Mouse (Mus musculus): Measurements from ENCODE around the gene Sept10. TPM values are rescaled to one million over a fixed set of nuclear protein-coding genes. Genes with fewer than 3 reads are reported as not detected.

Sept10 gene
- 114 TPM for polyA plus RNA-seq (2014; fragmentation: Illumina TruSeq; extraction: RNeasy Lipid Tissue Mini Kit (QIAGEN cat#74804); ENCODE audit: low read depth, low replicate concordance)

GRCm38 (mm10) chr10:59221473-59222270 lies at the start of gene Sept10, which contains the start of gene Sowahc:
Sept10 (minus strand) TSS chr10:59221847.
Sowahc (plus strand) TSS chr10:59221953.

Other genes with a start within 250 kb of the Sept10 start
- gene Sowahc, start 106 bp upstream of the Sept10 start, polyA plus RNA-seq (2014; fragmentation: Illumina TruSeq; extraction: RNeasy Lipid Tissue Mini Kit (QIAGEN cat#74804); ENCODE audit: low read depth, low replicate concordance) = 121 TPM
- 59.5 TPM for gene P4ha1, start 101.4 kb upstream of the Sept10 start, polyA plus RNA-seq (2014; fragmentation: Illumina TruSeq; extraction: RNeasy Lipid Tissue Mini Kit (QIAGEN cat#74804); ENCODE audit: low read depth, low replicate concordance)
- gene Gm10273, start 173.8 kb upstream of the Sept10 start, polyA plus RNA-seq (2014; fragmentation: Illumina TruSeq; extraction: RNeasy Lipid Tissue Mini Kit (QIAGEN cat#74804); ENCODE audit: low read depth, low replicate concordance) = 5.1 TPM
- gene Pla2g12b, start 181.8 kb upstream of the Sept10 start, polyA plus RNA-seq (2014; fragmentation: Illumina TruSeq; extraction: RNeasy Lipid Tissue Mini Kit (QIAGEN cat#74804); ENCODE audit: low read depth, low replicate concordance) = not detected
- 6.2 TPM for gene Oit3, start 219.9 kb upstream of the Sept10 start, polyA plus RNA-seq (2014; fragmentation: Illumina TruSeq; extraction: RNeasy Lipid Tissue Mini Kit (QIAGEN cat#74804); ENCODE audit: low read depth, low replicate concordance)